Comparison of ENCODE assay signal across 8 mouse cellular contexts in the genomic region with DNA sequence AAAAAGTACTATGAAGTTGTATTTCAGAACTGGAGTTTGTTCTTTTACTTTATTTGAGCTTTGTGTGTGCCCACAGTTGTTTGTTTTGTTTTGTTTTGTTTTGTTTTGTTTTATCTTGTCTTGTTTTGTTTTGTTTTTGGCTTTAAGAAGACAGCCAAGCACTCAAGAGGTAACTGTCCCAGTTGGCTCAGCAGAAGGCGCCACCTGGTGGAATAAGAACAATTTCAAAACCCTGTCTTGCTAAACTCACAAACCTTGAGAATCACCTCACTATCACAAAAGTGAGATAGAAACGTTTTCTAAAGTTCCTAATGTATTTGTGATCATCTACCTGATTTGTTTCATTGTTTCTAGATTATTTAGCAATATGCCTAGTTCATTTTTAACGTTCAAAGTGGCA. TPM values are rescaled to one million over a fixed set of nuclear protein-coding genes. Genes with fewer than 3 reads are reported as not detected.
DNase-seq lines count a peak whose midpoint lies in the region; ATAC-seq and TF ChIP-seq lines count a peak whose summit lies in the region.
"Had no signal": no experiment of that assay in that cellular context is flagged by ENCODE, and none has a peak within 500 bp of the region (broad histone marks: within the 10 kb centered on the region; RNA-seq: fewer than 3 reads in every experiment).

No protein-coding gene starts in this region.

- H3K9ac ChIP-seq in ES-E14 (ENCODE audit: insufficient read depth, low read depth, low read length, poor library complexity, severe bottlenecking) = no peak overlapping the region

- no peak overlapping the region for H3K4me3 ChIP-seq in ES-E14 (ENCODE audit: insufficient read depth in 1 of 2, low read depth in 1 of 2, low read length in 2 of 2, poor library complexity in 1 of 2, severe bottlenecking in 1 of 2)

- H3K9me3 ChIP-seq in ES-E14 (ENCODE audit: control insufficient read depth, insufficient read depth, low read depth, low read length) = no peaks in the 10 kb centered on the region

- H3K36me3 ChIP-seq in ES-E14 (ENCODE audit: control insufficient read depth, insufficient read depth, low read length, poor library complexity, severe bottlenecking) = no peaks in the 10 kb centered on the region

- no peak overlapping the region for H3K27ac ChIP-seq in ES-E14 (ENCODE audit: insufficient read depth, low read depth, low read length, poor library complexity, severe bottlenecking)

- DNase-seq in left cerebral cortex, adult 18-20 months (ENCODE audit: low spot score in 2 of 2) = peak; percentile 42 to 48
- DNase-seq in left cerebral cortex, adult 8-10 months (ENCODE audit: low spot score in 2 of 2) = no peak
- no peak for DNase-seq in ES-E14 (ENCODE audit: low read depth, low spot score)
- DNase-seq in adrenal gland, postnatal 36 days = peak; percentile 23 to 30
- peak; percentile 34 to 60 for DNase-seq in kidney, postnatal 36 days
- DNase-seq in spleen, postnatal 10 days (ENCODE audit: low spot score in 2 of 2) = no peak

- in situ Hi-C loops in ES-E14 (cut with MboI; ENCODE audit: low sequenced_read_pairs in 2 of 2, unreplicated experiment in 2 of 2) = no loop called here

- ATAC-seq in monocyte, adult 5-6 weeks (replicated peaks; ENCODE audit: insufficient number of reproducible peaks, low FRiP score, low TSS enrichment, poor library complexity, severe bottlenecking) = no peak

- H3K4me1 ChIP-seq in ES-E14 (ENCODE audit: control insufficient read depth in 2 of 2, insufficient read depth in 2 of 2, low read length in 2 of 2, poor library complexity in 1 of 2) = 0 out of 4 replicates have a peak, but pooled peaks cover 0 to 2% of the 10 kb centered on the region in 2 experiments

TF ChIP-seq in ES-E14, 5 proteins besides CTCF, POLR2A, EP300 and RAD21:
- 0 out of 2 replicates have a peak, but pooled peaks have one; percentile 10 for TF ChIP-seq ZC3H11A (IDR thresholded peaks at IDR 0.05; ENCODE audit: borderline replicate concordance, low read depth, low read length)
- no peak for TF ChIP-seq ZNF384 (IDR thresholded peaks at IDR 0.05; ENCODE audit: low read depth, low read length)
- TF ChIP-seq MAFK (IDR thresholded peaks at IDR 0.05; ENCODE audit: insufficient read depth, low read depth, low read length) = no peak

RNA-seq across cellular contexts. Expression of gene Dpp10, which starts 3.8 kb away (rescaled TPM):
- total RNA-seq in left cerebral cortex, adult 18-20 months (2021) = 100 to 1,000 TPM; 150 to 155 TPM
- total RNA-seq in left cerebral cortex, adult 8-10 months (2022) = 100 to 1,000 TPM; 132 to 171 (median 147) TPM
- total RNA-seq in ES-E14 (2012; rRNA removed) = not detected in 2 replicates
- under 1 TPM; 0.10 to 0.49 TPM for total RNA-seq in adrenal gland, postnatal 36 days (2021)
- total RNA-seq in monocyte, adult 5-6 weeks (2017) = not detected in 3 replicates
- total RNA-seq: common myeloid progenitor, adult 5-6 weeks had no signal

Comparison
In these comparisons a context has a peak if more than half of its experiments do, and no peak if none do; other contexts are left out.
1. DNase-seq: peak in left cerebral cortex, adult 18-20 months (2 of 2), adrenal gland, postnatal 36 days (2 of 2) and kidney, postnatal 36 days (2 of 2); none in left cerebral cortex, adult 8-10 months (0 of 2), ES-E14 (single experiment) and spleen, postnatal 10 days (0 of 2).
2. RNA of gene Dpp10, which starts 3.8 kb away (total RNA-seq): 132 to 171 TPM in left cerebral cortex, adult 8-10 months and 150 to 155 TPM in left cerebral cortex, adult 18-20 months; 0.10 to 0.49 TPM in adrenal gland, postnatal 36 days, not detected in ES-E14 and not detected in monocyte, adult 5-6 weeks; every median in the first group is over 10 times any median in the second.